8 mouse cellular contexts compared by ENCODE assay signal in the genomic region with DNA sequence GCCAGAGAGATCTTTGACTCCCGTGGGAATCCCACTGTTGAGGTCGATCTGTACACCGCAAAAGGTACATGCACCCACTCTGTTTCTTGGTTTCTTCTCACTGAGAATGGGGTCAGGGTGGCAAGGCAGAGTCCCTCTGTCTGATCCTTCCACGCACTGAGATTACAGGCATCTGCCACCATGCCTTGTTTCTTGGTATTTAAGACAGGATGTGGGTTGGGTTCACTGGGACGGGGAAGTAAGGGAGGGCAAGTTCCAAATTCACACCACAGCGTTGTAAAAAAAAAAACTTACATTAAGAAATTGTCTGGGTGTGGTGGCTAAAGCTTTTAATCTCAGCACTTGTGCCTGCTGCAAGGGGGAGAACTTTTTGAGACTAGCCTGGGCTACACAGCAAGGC. TPM values are rescaled to one million over a fixed set of nuclear protein-coding genes. Genes with fewer than 3 reads are reported as not detected.
DNase-seq lines count a peak whose midpoint lies in the region; ATAC-seq and TF ChIP-seq lines count a peak whose summit lies in the region.

No protein-coding gene starts in this region.

- TF ChIP-seq POLR2A in olfactory bulb, adult 2 months (IDR thresholded peaks at IDR 0.05; ENCODE audit: insufficient read depth, low read depth, low read length): no peak

- intact Hi-C loops in left cerebral cortex, postnatal 25 days (cut with DNase I): no loop called here

- H3K4me2 ChIP-seq in embryonic facial prominence, embryonic 14.5 days (ENCODE audit: low read depth, low read length): peak overlapping the region; percentile 82
- H3K4me2 ChIP-seq in limb, embryonic 12.5 days: peak overlapping the region; percentile 84

- H3K27me3 ChIP-seq in embryonic facial prominence, embryonic 14.5 days (replicated peaks; ENCODE audit: control insufficient read depth, insufficient read depth, low read length): no peaks in the 10 kb centered on the region
- H3K27me3 ChIP-seq in limb, embryonic 12.5 days: no peaks in the 10 kb centered on the region

- no peaks in the 10 kb centered on the region for H3K9me3 ChIP-seq in embryonic facial prominence, embryonic 14.5 days (ENCODE audit: control insufficient read depth, low read length)
- H3K9me3 ChIP-seq in limb, embryonic 12.5 days: no peaks in the 10 kb centered on the region

- ATAC-seq in embryonic facial prominence, embryonic 14.5 days (ENCODE audit: low read depth): no peak
- ATAC-seq in limb, embryonic 12.5 days (ENCODE audit: insufficient number of reproducible peaks, insufficient read depth, low FRiP score, low TSS enrichment, low read depth): no peak

- TF ChIP-seq CTCF in layer of hippocampus, adult 2 months (conservative IDR thresholded peaks at IDR 0.05): no peak
- TF ChIP-seq CTCF in olfactory bulb, adult 2 months (IDR thresholded peaks at IDR 0.05; ENCODE audit: insufficient read depth, low read depth, low read length): no peak

- H3K4me3 ChIP-seq in layer of hippocampus, adult 2 months: peak overlapping the region; percentile 88
- peak overlapping the region; percentile 90 for H3K4me3 ChIP-seq in embryonic facial prominence, embryonic 14.5 days (ENCODE audit: low read depth, low read length)
- H3K4me3 ChIP-seq in limb, embryonic 12.5 days (replicated peaks): peak overlapping the region; percentile 72
- H3K4me3 ChIP-seq in olfactory bulb, adult 2 months (ENCODE audit: insufficient read depth, low read depth, low read length): no peak overlapping the region

- 26% methylated on average over 6 of the region's 6 CpGs for WGBS in embryonic facial prominence, embryonic 14.5 days
- WGBS in limb, embryonic 12.5 days: 26% methylated on average over 6 of the region's 6 CpGs
- WGBS in olfactory bulb, adult 2 months: 40% methylated on average over 6 of the region's 6 CpGs

- H3K9ac ChIP-seq in embryonic facial prominence, embryonic 14.5 days (ENCODE audit: low read depth, low read length): 0 out of 2 replicates have a peak overlapping the region, but pooled peaks have one; percentile 88
- H3K9ac ChIP-seq in limb, embryonic 12.5 days (replicated peaks): 0 out of 2 replicates have a peak overlapping the region, but pooled peaks have one; percentile 12

- H3K27ac ChIP-seq in layer of hippocampus, adult 2 months: peak overlapping the region; percentile 99; the same call in 1 of the 2 replicates
- H3K27ac ChIP-seq in embryonic facial prominence, embryonic 14.5 days (replicated peaks; ENCODE audit: low read depth, low read length): peak overlapping the region; percentile 16
- peak overlapping the region; percentile 99 for H3K27ac ChIP-seq in limb, embryonic 12.5 days
- H3K27ac ChIP-seq in olfactory bulb, adult 2 months (ENCODE audit: insufficient read depth, low read depth, low read length): peak overlapping the region; percentile 63

- no peak for DNase-seq in layer of hippocampus, adult 2 months (ENCODE audit: low spot score in 2 of 2)
- no peak for DNase-seq in layer of hippocampus, postnatal 10 days (ENCODE audit: low spot score in 2 of 2)
- no peak for DNase-seq in embryonic facial prominence, embryonic 14.5 days (ENCODE audit: low spot score)
- no peak for DNase-seq in cerebellum, postnatal 10 days
- DNase-seq in left cerebral cortex, postnatal 25 days (ENCODE audit: low spot score in 2 of 2): no peak
- no peak for DNase-seq in layer of hippocampus, postnatal 36 days

- peaks cover 51% of the 10 kb centered on the region for H3K36me3 ChIP-seq in embryonic facial prominence, embryonic 14.5 days (ENCODE audit: control insufficient read depth, insufficient read depth, low read length)
- peaks cover 51% of the 10 kb centered on the region for H3K36me3 ChIP-seq in limb, embryonic 12.5 days

- peaks cover 17% of the 10 kb centered on the region for H3K4me1 ChIP-seq in embryonic facial prominence, embryonic 14.5 days (ENCODE audit: control insufficient read depth, insufficient read depth, low read length)
- peaks cover 46% of the 10 kb centered on the region for H3K4me1 ChIP-seq in limb, embryonic 12.5 days (replicated peaks)
- peaks cover 37% of the 10 kb centered on the region for H3K4me1 ChIP-seq in olfactory bulb, adult 2 months (ENCODE audit: control insufficient read depth, insufficient read depth, low read length)

RNA-seq across cellular contexts. Expression of gene Eno1, which starts 3.0 kb away (rescaled TPM):
- 100 to 1,000 TPM; 416 to 423 TPM for total RNA-seq in layer of hippocampus, adult 2 months (2021)
- 100 to 1,000 TPM; 323 to 338 TPM for total RNA-seq in layer of hippocampus, postnatal 10 days (2021)
- polyA plus RNA-seq in embryonic facial prominence, embryonic 14.5 days (2014; fragmentation: Nextera tagmentation; extraction: Ambion mirVana): 1,320 and 1,483 TPM in 2 replicates
- 1,793 and 1,872 TPM in 2 replicates for polyA plus RNA-seq in limb, embryonic 12.5 days (2016; fragmentation: Nextera tagmentation; extraction: Ambion mirVana)
- polyA plus RNA-seq in olfactory bulb, adult 2 months (2012; ENCODE audit: insufficient read depth, insufficient read length, low replicate concordance, missing spikeins): 1,081 TPM in 1 of 2 replicates, not detected in the other
- 100 to 1,000 TPM; 424 to 432 TPM for total RNA-seq in left cerebral cortex, postnatal 25 days (2021)
- total RNA-seq in layer of hippocampus, postnatal 36 days (2021): 100 to 1,000 TPM; 415 to 417 TPM

RNA-seq across cellular contexts. Expression of gene Car6, which starts 38.4 kb away (rescaled TPM):
- not detected for total RNA-seq in layer of hippocampus, adult 2 months (2021)
- total RNA-seq in layer of hippocampus, postnatal 10 days (2021): not detected
- not detected in 2 replicates for polyA plus RNA-seq in embryonic facial prominence, embryonic 14.5 days (2014; fragmentation: Nextera tagmentation; extraction: Ambion mirVana)
- 0.22 and 0.33 TPM in 2 replicates for polyA plus RNA-seq in limb, embryonic 12.5 days (2016; fragmentation: Nextera tagmentation; extraction: Ambion mirVana)
- not detected in 2 replicates for polyA plus RNA-seq in olfactory bulb, adult 2 months (2012; ENCODE audit: insufficient read depth, insufficient read length, low replicate concordance, missing spikeins)
- total RNA-seq in left cerebral cortex, postnatal 25 days (2021): not detected
- under 1 TPM in 1 of 2 experiments, not detected in 1; 0.25 TPM for total RNA-seq in layer of hippocampus, postnatal 36 days (2021)

RNA-seq across cellular contexts. Expression of gene Rere, which starts 41.9 kb away (rescaled TPM):
- total RNA-seq in layer of hippocampus, adult 2 months (2021): 100 to 1,000 TPM; 144 to 153 TPM
- total RNA-seq in layer of hippocampus, postnatal 10 days (2021): 100 to 1,000 TPM; 108 to 117 TPM
- 28.7 and 32.0 TPM in 2 replicates for polyA plus RNA-seq in embryonic facial prominence, embryonic 14.5 days (2014; fragmentation: Nextera tagmentation; extraction: Ambion mirVana)
- polyA plus RNA-seq in limb, embryonic 12.5 days (2016; fragmentation: Nextera tagmentation; extraction: Ambion mirVana): 31.4 and 35.4 TPM in 2 replicates
- polyA plus RNA-seq in olfactory bulb, adult 2 months (2012; ENCODE audit: insufficient read depth, insufficient read length, low replicate concordance, missing spikeins): 249 and 288 TPM in 2 replicates
- 100 to 1,000 TPM in 1 of 2 experiments, 10 to 100 TPM in 1; 84.7 to 103 TPM for total RNA-seq in left cerebral cortex, postnatal 25 days (2021)
- total RNA-seq in layer of hippocampus, postnatal 36 days (2021): 100 to 1,000 TPM; 114 to 152 TPM

Comparison
In these comparisons a context has a peak if more than half of its experiments do, and no peak if none do; other contexts are left out.
1. H3K27ac ChIP-seq: peak in every context shown above with its lines; median percentile 99 in layer of hippocampus, adult 2 months; 99 in limb, embryonic 12.5 days; 63 in olfactory bulb, adult 2 months; 16 in embryonic facial prominence, embryonic 14.5 days.